Mouse (Mus musculus): ENCODE measurements around the gene Pcyt1a.

DNA sequence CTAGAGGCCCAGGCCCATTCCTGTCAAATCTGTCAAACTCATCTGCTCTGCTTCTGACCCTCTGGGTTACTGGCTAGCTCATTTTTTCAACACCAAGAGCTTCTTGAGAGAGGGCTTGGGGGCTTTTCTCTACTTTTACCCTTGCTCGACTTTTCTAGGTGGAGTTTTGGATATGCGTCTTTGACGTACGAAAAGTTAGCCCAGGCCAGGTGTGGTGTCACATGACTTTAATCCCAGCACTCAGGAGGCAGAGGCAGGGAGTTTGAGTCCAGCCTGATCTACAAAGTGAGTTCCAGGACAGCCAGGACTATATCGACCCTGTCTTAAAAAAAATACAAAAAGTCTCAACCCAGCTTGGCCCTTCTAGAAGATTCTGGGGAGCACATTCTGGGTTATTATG, 77.3 kb downstream of the Pcyt1a start:
- TF ChIP-seq CTCF (IDR thresholded peaks at IDR 0.05; ENCODE audit: low read depth, low read length): no peak
- TF ChIP-seq POLR2A (IDR thresholded peaks at IDR 0.05; ENCODE audit: extremely low read depth, insufficient read depth, low read length): no peak

Data from liver, adult 2 months (tissue).